Mouse (Mus musculus) hindbrain, embryonic 11.5 days (tissue): ENCODE results near the gene Micall1. TPM values are rescaled to one million over a fixed set of nuclear protein-coding genes. Genes with fewer than 3 reads are reported as not detected.

Source experiments
- ATAC-seq: fragments of 200-750 bp; cut with Nextera tagmentation; 2 replicates; pipeline ENCODE4 v1.8.0; 2017; ENCODE audit warnings: mild to moderate bottlenecking, moderate TSS enrichment, moderate library complexity; ENCODE audit not compliant: low FRiP score
- DNase-seq: peaks from one replicate; pipeline ENCODE4 v3.0.0-alpha.2; 2015; ENCODE audit warnings: low spot score
- H3K27ac ChIP-seq: fragments of 300-500 bp; sonication (generic); 2 replicates; pipeline ENCODE4 v1.5.1; 2014; ENCODE audit warnings: mild to moderate bottlenecking, low read depth, low read length
- H3K27me3 ChIP-seq: fragments of 300-500 bp; sonication (generic); 2 replicates; pipeline ENCODE4 v1.6.1; 2014; ENCODE audit warnings: mild to moderate bottlenecking, low read length, moderate library complexity, mixed read lengths; ENCODE audit not compliant: control insufficient read depth, insufficient read depth
- H3K36me3 ChIP-seq: fragments of 300-500 bp; sonication (generic); 2 replicates; pipeline ENCODE4 v1.6.1; 2014; ENCODE audit warnings: mild to moderate bottlenecking, low read length, moderate library complexity, mixed read lengths; ENCODE audit not compliant: control insufficient read depth, insufficient read depth
- H3K4me1 ChIP-seq: fragments of 300-500 bp; sonication (generic); replicated peaks from 2 replicates; pipeline ENCODE4 v1.6.1; 2014; ENCODE audit warnings: low read length, mixed read lengths; ENCODE audit not compliant: control insufficient read depth, insufficient read depth
- H3K4me2 ChIP-seq: fragments of 300-500 bp; sonication (generic); replicated peaks from 2 replicates; pipeline ENCODE4 v1.6.1; 2014; ENCODE audit warnings: mild to moderate bottlenecking, low read depth, low read length
- H3K4me3 ChIP-seq: fragments of 300-500 bp; sonication (generic); 2 replicates; pipeline ENCODE4 v1.5.1; 2014; ENCODE audit warnings: low read depth, low read length
- H3K9ac ChIP-seq: fragments of 300-500 bp; sonication (generic); 2 replicates; pipeline ENCODE4 v1.6.1; 2014; ENCODE audit warnings: low read depth, low read length
- H3K9me3 ChIP-seq: fragments of 300-500 bp; sonication (generic); 2 replicates; pipeline ENCODE4 v1.6.1; 2016; ENCODE audit warnings: low read length; ENCODE audit not compliant: control insufficient read depth
- WGBS: fragments of 180-500 bp; shearing (Covaris S2); extraction: QIAGEN DNeasy Blood & Tissue Kit; methylation state at CpG from one replicate; pipeline ENCODE4 v1.1.7; 2014; 5-methylcytosine and 5-hydroxymethylcytosine counted together
- polyA plus RNA-seq: library from polyadenylated mRNA; unstranded; fragments of >200 nt; fragmentation: Nextera tagmentation; extraction: Ambion mirVana; gene quantifications from 2 replicates; pipeline ENCODE4 v1.2.1, GENCODE M21; 2014

Gene Micall1
- polyA plus RNA-seq, 1 experiment from 2014 or later, result 7.2 TPM

GRCm38 (mm10) chr15:79068416-79068815, 40.3 kb upstream of the Micall1 start:
- Histone ChIP-seq H3K27ac (no peak overlapping the region), H3K27me3 (no peaks in the 10 kb centered on the region), H3K4me3 (no peak overlapping the region), H3K4me2 (no peak overlapping the region), H3K36me3 (no peaks in the 10 kb centered on the region), H3K9me3 (no peaks in the 10 kb centered on the region), H3K9ac (no peak overlapping the region), H3K4me1 (no peaks in the 10 kb centered on the region; the same call in 1 of the 2 replicates)
- no peak for DNase-seq
- whole genome bisulfite sequencing, result 86% methylated on average over 3 of the region's 3 CpGs
- no peak for ATAC-seq

- H3K4me1 ChIP-seq, result peaks cover 4% of the 10 kb centered on the region; the same call in 1 of the 2 replicates
- H3K9ac ChIP-seq, result no peak overlapping the region
- no peaks in the 10 kb centered on the region for H3K36me3 ChIP-seq
- H3K4me3 ChIP-seq, result no peak overlapping the region
- ATAC-seq (no peak), DNase-seq (peak; percentile 28)
- H3K4me2 ChIP-seq, result no peak overlapping the region
- 60% methylated on average over 5 of the region's 5 CpGs for WGBS
- H3K27me3 ChIP-seq, result no peaks in the 10 kb centered on the region
- no peak overlapping the region for H3K27ac ChIP-seq
- no peaks in the 10 kb centered on the region for H3K9me3 ChIP-seq
These were observed 37.3 kb upstream of the Micall1 start for GRCm38 (mm10) chr15:79071117-79072039.

GRCm38 (mm10) chr15:79073752-79074151, 34.9 kb upstream of the Micall1 start:
- H3K4me1 ChIP-seq, result peaks cover 4% of the 10 kb centered on the region; the same call in 1 of the 2 replicates
- no peak overlapping the region for H3K4me2 ChIP-seq
- DNase-seq (no peak), ATAC-seq (no peak)
- no peak overlapping the region for H3K27ac ChIP-seq
- H3K9ac ChIP-seq, result no peak overlapping the region
- no peaks in the 10 kb centered on the region for H3K9me3 ChIP-seq
- no peak overlapping the region for H3K4me3 ChIP-seq
- no peaks in the 10 kb centered on the region for H3K27me3 ChIP-seq
- H3K36me3 ChIP-seq, result 0 out of 2 replicates have a peak, but pooled peaks cover 2% of the 10 kb centered on the region

GRCm38 (mm10) chr15:79074446-79074845, 34.3 kb upstream of the Micall1 start:
- Histone ChIP-seq H3K27ac (peak overlapping the region; percentile 43), H3K9me3 (no peaks in the 10 kb centered on the region), H3K9ac (peak overlapping the region; percentile 76), H3K36me3 (0 out of 2 replicates have a peak, but pooled peaks cover 2% of the 10 kb centered on the region), H3K27me3 (no peaks in the 10 kb centered on the region), H3K4me2 (peak overlapping the region; percentile 78), H3K4me3 (peak overlapping the region; percentile 93), H3K4me1 (peaks cover 4% of the 10 kb centered on the region; the same call in 1 of the 2 replicates)
- WGBS, result 44% methylated on average over 10 of the region's 10 CpGs
- ATAC-seq, result no peak
- DNase-seq, result no peak

GRCm38 (mm10) chr15:79074913-79075532, 33.7 kb upstream of the Micall1 start, which contains the start of gene Eif3l:
Eif3l (plus strand) TSS chr15:79075179.
- Histone ChIP-seq H3K4me2 (peak within 1 kb of the TSS; percentile 78), H3K4me1 (peaks cover 4% of the 10 kb centered on the region; the same call in 1 of the 2 replicates), H3K27ac (peak within 1 kb of the TSS; percentile 43), H3K4me3 (peak within 1 kb of the TSS; percentile 93), H3K9me3 (no peaks in the 10 kb centered on the region), H3K9ac (peak within 1 kb of the TSS; percentile 76), H3K36me3 (0 out of 2 replicates have a peak, but pooled peaks cover 2% of the 10 kb centered on the region), H3K27me3 (no peaks in the 10 kb centered on the region)
- under 1% methylated on average over 49 of the region's 49 CpGs for WGBS
- ATAC-seq (peak; percentile 81), DNase-seq (peak; percentile 91)

- peaks cover 4% of the 10 kb centered on the region; the same call in 1 of the 2 replicates for H3K4me1 ChIP-seq
- no peaks in the 10 kb centered on the region for H3K9me3 ChIP-seq
These were observed 32.9 kb upstream of the Micall1 start for GRCm38 (mm10) chr15:79075658-79076365.

GRCm38 (mm10) chr15:79079567-79079966, 29.1 kb upstream of the Micall1 start:
- ATAC-seq (no peak), DNase-seq (no peak)
- H3K4me3 ChIP-seq, result no peak overlapping the region
- H3K27ac ChIP-seq, result no peak overlapping the region
- H3K9ac ChIP-seq, result no peak overlapping the region
- no peak overlapping the region for H3K4me2 ChIP-seq
- no peaks in the 10 kb centered on the region for H3K9me3 ChIP-seq
- WGBS, result 98% methylated on average over 7 of the region's 7 CpGs
- H3K36me3 ChIP-seq, result peaks cover 23% of the 10 kb centered on the region
- H3K4me1 ChIP-seq, result peaks cover 4% of the 10 kb centered on the region; the same call in 1 of the 2 replicates
- no peaks in the 10 kb centered on the region for H3K27me3 ChIP-seq

More at GRCm38 (mm10) chr15:79075658-79076365, 32.9 kb upstream of the Micall1 start:
- Histone ChIP-seq H3K9ac (peak overlapping the region; percentile 76), H3K4me2 (peak overlapping the region; percentile 78), H3K4me3 (peak overlapping the region; percentile 93), H3K27ac (0 out of 2 replicates have a peak overlapping the region, but pooled peaks have one; percentile 43), H3K36me3 (peaks cover 6% of the 10 kb centered on the region; the same call in 1 of the 2 replicates), H3K27me3 (no peaks in the 10 kb centered on the region)
- DNase-seq (no peak), ATAC-seq (no peak)
- 39% methylated on average over 15 of the region's 15 CpGs for WGBS

- DNase-seq, result no peak
- WGBS, result 95% methylated on average over 6 of the region's 6 CpGs
- peaks cover 16% of the 10 kb centered on the region for H3K36me3 ChIP-seq
These were observed 16.4 kb upstream of the Micall1 start for GRCm38 (mm10) chr15:79092284-79092683.

More at GRCm38 (mm10) chr15:79092284-79092683, 16.4 kb upstream of the Micall1 start:
- H3K4me3 ChIP-seq, result no peak overlapping the region
- H3K9ac ChIP-seq, result no peak overlapping the region
- no peaks in the 10 kb centered on the region for H3K9me3 ChIP-seq
- H3K4me2 ChIP-seq, result no peak overlapping the region
- no peaks in the 10 kb centered on the region for H3K27me3 ChIP-seq
- no peak for ATAC-seq
- no peak overlapping the region for H3K27ac ChIP-seq
- 0 out of 2 replicates have a peak, but pooled peaks cover under 1% of the 10 kb centered on the region for H3K4me1 ChIP-seq
